Mouse (Mus musculus) testis, adult 2 months (tissue): ENCODE results near the gene Tex14.

ENCODE experiments used
- CTCF ChIP-seq: fragments of 200-500 bp; IDR thresholded peaks from 2 replicates; pipeline ENCODE4 v1.5.1; 2012; ENCODE audit warnings: low read depth, mild to moderate bottlenecking, inconsistent platforms, low read length, moderate library complexity; ENCODE audit not compliant: control insufficient read depth, insufficient read depth, insufficient replicate concordance
- POLR2A ChIP-seq: fragments of 200-500 bp; IDR thresholded peaks from 2 replicates; pipeline ENCODE4 v1.6.1; 2012; ENCODE audit warnings: low read depth, mild to moderate bottlenecking, inconsistent platforms, low read length, moderate library complexity; ENCODE audit not compliant: control insufficient read depth

DNA sequence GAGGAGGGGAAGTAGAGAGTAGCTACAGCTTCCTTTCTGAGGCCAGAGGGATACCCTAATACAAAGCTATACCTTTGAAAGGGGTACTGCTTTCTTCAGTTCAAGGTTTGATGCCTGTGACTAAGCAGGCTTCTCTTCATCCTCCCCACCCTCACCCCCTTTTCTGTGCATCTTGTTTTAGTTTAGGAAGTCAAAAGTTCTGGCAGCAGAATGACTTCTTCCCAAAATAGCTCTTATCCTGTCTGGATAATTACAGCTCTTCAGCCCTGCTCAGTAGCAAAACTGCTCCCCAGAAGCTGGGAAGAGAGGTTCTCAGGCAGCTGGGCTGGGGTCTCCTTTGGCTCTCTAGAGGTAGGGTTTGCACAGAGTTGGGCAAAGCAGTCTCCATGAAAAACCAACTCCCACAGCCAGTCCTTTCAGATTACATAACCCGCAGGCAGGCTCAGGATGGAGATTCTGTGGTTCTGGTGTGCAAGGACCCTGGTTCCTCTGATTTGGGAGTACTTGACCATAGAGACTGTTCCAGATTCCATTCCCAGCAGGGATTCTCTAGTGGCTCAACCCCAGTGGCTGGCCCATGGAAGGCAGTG, 166.6 kb downstream of the Tex14 start:
- TF ChIP-seq CTCF (no peak), POLR2A (no peak)
